Mouse (Mus musculus) cerebellum, postnatal 4 days (tissue): ENCODE measurements around the gene Tiam2.
A peak's percentile ranks its signal among the peaks of the same experiment; 100 is the strongest.

Experiments used
- DNase-seq, 2 experiments: peaks; one replicate each; pipeline ENCODE4 v3.0.0; 2022; ENCODE audit warnings: low spot score in 2 of 2, mixed read lengths in 1 of 2

The Tiam2 gene

GRCm38 (mm10) chr17:3557331-3558311, 231.2 kb downstream of the Tiam2 start, which contains the start of gene Tfb1m:
Gene Tfb1m (minus strand): TSS chr17:3557781.
- peak; percentile 90 to 95 for DNase-seq

DNA sequence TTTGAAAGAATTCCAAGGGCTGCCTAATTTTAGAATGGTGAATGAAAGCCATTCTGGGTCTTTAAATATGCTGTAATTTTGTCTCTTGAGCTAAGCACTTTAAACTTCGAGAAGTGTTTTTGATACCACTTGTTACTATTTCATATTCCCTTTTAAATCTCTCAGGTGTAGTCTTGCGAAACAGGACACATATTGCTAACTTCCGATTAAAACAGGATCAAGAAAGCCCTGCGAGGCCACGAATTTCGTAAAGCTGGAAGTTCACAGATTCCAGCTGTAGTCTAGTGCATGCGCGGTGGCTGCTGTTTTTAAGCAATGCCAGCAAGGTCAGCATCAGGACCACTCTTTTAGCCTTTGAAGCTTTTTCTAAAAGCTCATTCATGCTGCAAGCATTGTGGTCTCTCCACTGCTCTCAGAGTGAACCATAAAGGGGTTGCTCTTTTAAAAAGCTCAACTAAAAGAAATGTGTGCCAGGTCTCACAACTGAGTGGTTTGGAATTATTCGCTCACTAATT, 232.0 kb downstream of the Tiam2 start:
- no peak for DNase-seq

DNA sequence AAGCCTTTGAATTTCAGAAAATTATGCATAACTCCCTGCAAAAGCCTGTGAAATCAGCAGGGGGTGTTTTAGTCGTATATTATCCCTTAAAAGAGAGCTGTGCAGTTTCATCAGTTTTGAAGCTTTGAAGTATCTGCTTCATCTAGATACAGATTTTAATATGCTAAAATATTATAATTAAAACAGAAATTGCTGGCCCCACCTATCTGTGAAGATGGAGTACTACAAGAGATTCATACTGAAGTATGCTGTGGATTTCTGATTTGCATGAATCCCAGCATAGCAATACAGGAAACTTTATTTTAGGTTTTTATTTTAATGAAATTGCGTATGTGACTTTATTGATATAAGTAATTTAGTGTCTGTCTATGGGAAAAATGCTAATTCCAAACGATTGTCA, 234.2 kb downstream of the Tiam2 start:
- DNase-seq = no peak

- DNase-seq = no peak
Measured at GRCm38 (mm10) chr17:3562405-3562804, 236.0 kb downstream of the Tiam2 start.

DNA sequence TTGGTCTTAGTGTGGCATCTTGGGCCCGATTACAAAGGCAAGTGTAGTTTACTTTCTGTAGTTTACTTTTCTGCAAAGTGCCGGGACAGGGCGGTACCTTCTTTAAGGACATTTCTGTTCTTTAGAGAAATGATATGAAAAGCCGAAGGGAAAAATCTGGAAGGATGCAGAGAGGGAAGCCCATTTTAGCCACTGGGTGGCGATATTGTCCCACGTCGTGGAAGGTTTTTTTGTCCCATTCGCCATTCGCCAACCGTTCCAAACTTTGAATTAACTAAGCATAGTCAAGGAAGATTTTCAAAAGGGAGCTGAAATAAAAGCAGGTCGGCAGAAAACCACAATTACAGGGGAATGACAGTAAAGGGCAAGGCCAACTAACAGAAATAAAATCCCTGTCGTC, 244.5 kb downstream of the Tiam2 start:
- peak; percentile 74 to 82 for DNase-seq
